Mouse (Mus musculus) gastrocnemius, postnatal 25 days (tissue): ENCODE data around the gene Ndufa11. TPM values are rescaled to one million over a fixed set of nuclear protein-coding genes. Genes with fewer than 3 reads are reported as not detected.

Experiments
- DNase-seq: peaks from one replicate; pipeline ENCODE4 v3.0.0; 2022
- total RNA-seq, 2 experiments: library from RNA; stranded (reverse); gene quantifications; 1 replicate in 1 of 2; 2 replicates in 1 of 2; pipeline ENCODE4 v1.2.3; 2021

Gene Ndufa11
- total RNA-seq, 2 experiments from 2014 or later: 459 to 461 TPM

- DNase-seq: no peak
Observed at GRCm38 (mm10) chr17:56715914-56716654, 1.5 kb upstream of the Ndufa11 start.

- peak; percentile 95 for DNase-seq
Observed at GRCm38 (mm10) chr17:56716655-56717362, 758 bp upstream of the Ndufa11 start.

- DNase-seq: peak; percentile 84
Observed at GRCm38 (mm10) chr17:56722441-56722840, 4.9 kb downstream of the Ndufa11 start.

GRCm38 (mm10) chr17:56723419-56724161 is 6.0 kb downstream of the Ndufa11 start:
- no peak for DNase-seq

GRCm38 (mm10) chr17:56727029-56727649 is 9.6 kb downstream of the Ndufa11 start:
- no peak for DNase-seq

- DNase-seq: no peak
Observed at GRCm38 (mm10) chr17:56727659-56728058, 10.1 kb downstream of the Ndufa11 start.

- DNase-seq: no peak
Observed at GRCm38 (mm10) chr17:56728117-56728516, 10.6 kb downstream of the Ndufa11 start.

- no peak for DNase-seq
Observed at GRCm38 (mm10) chr17:56729151-56729550, 11.6 kb downstream of the Ndufa11 start.

- DNase-seq: no peak
Observed at GRCm38 (mm10) chr17:56729656-56730055, 12.1 kb downstream of the Ndufa11 start.

GRCm38 (mm10) chr17:56736534-56736933 is 19.0 kb downstream of the Ndufa11 start:
- no peak for DNase-seq

- DNase-seq: no peak
Observed at GRCm38 (mm10) chr17:56738221-56738620, 20.7 kb downstream of the Ndufa11 start.

GRCm38 (mm10) chr17:56740118-56740787 is 22.7 kb downstream of the Ndufa11 start:
- DNase-seq: no peak

GRCm38 (mm10) chr17:56740788-56741160 is 23.2 kb downstream of the Ndufa11 start:
- DNase-seq: no peak

GRCm38 (mm10) chr17:56744173-56744572 is 26.6 kb downstream of the Ndufa11 start:
- no peak for DNase-seq

- DNase-seq: no peak
Observed at GRCm38 (mm10) chr17:56751404-56752072, 34.0 kb downstream of the Ndufa11 start.

- DNase-seq: no peak
Observed at GRCm38 (mm10) chr17:56753452-56753851, 35.9 kb downstream of the Ndufa11 start.

GRCm38 (mm10) chr17:56754271-56755185 is 37.0 kb downstream of the Ndufa11 start:
- DNase-seq: no peak

GRCm38 (mm10) chr17:56756703-56757399 is 39.3 kb downstream of the Ndufa11 start:
- no peak for DNase-seq

- peak; percentile 71 for DNase-seq
Observed at GRCm38 (mm10) chr17:56757416-56758123, 40.0 kb downstream of the Ndufa11 start, which contains the start of gene Nrtn. Gene Nrtn, minus strand, starts transcription at chr17:56757530.
